Mouse (Mus musculus) liver, postnatal 0 days (tissue): ENCODE results near the gene Nacc1.

Experiments used
- CTCF ChIP-seq: sonication (generic); IDR thresholded peaks from 2 replicates; pipeline ENCODE4 v1.5.1; 2016; ENCODE audit warnings: antibody characterized with exemption, low read depth
- EP300 ChIP-seq: IDR thresholded peaks from 2 replicates; pipeline ENCODE4 v1.6.1; 2016; ENCODE audit warnings: antibody characterized with exemption, low read depth, mild to moderate bottlenecking

DNA sequence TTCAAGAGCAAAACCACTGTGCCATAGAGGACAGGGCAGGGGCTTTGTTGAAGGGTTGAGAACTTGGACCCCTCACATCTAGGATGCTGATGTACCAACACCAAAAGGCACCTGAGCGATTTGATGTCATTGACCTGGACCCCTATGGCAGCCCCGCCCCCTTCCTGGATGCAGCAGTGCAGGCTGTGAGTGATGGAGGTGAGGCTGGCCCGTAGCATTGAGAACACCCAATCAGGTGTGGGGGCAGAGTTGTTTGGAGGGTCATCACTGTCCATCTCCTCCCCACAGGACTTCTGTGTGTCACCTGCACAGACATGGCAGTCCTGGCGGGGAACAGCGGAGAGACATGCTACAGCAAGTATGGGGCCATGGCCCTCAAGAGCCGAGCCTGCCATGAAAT, 7.5 kb upstream of the Nacc1 start:
- TF ChIP-seq CTCF (no peak), EP300 (no peak)
